Mouse (Mus musculus) retina, adult 2 months (tissue): ENCODE results near the gene 2310030G06Rik.

Experiments
- DNase-seq: peaks from one replicate; pipeline ENCODE4 v3.0.0-alpha.2; 2012; ENCODE audit warnings: low read depth, low spot score

Gene 2310030G06Rik

GRCm38 (mm10) chr9:50704907-50705306 is 41.4 kb downstream of the 2310030G06Rik start:
- no peak for DNase-seq

GRCm38 (mm10) chr9:50700921-50701691 is 45.2 kb downstream of the 2310030G06Rik start:
- DNase-seq: no peak

- peak; percentile 37 for DNase-seq
These were observed 47.6 kb downstream of the 2310030G06Rik start for GRCm38 (mm10) chr9:50698418-50699409.

GRCm38 (mm10) chr9:50697706-50698041 is 48.7 kb downstream of the 2310030G06Rik start:
- DNase-seq: no peak

- DNase-seq: no peak
These were observed 49.3 kb downstream of the 2310030G06Rik start for GRCm38 (mm10) chr9:50696851-50697705.

GRCm38 (mm10) chr9:50695153-50695552 is 51.2 kb downstream of the 2310030G06Rik start:
- peak; percentile 67 for DNase-seq

- DNase-seq: no peak
These were observed 52.7 kb downstream of the 2310030G06Rik start for GRCm38 (mm10) chr9:50693631-50694030.

GRCm38 (mm10) chr9:50692626-50693580 is 53.4 kb downstream of the 2310030G06Rik start:
- no peak for DNase-seq
